Mouse (Mus musculus): ENCODE measurements around the gene Mylk4. TPM values are rescaled to one million over a fixed set of nuclear protein-coding genes. Genes with fewer than 3 reads are reported as not detected.

The Mylk4 gene
- 0.17 TPM in 1 of 2 replicates, not detected in the other for polyA plus RNA-seq (2016; fragmentation: Nextera tagmentation; extraction: Ambion mirVana)

GRCm38 (mm10) chr13:32783816-32784215 is at the start of gene Mylk4:
Gene Mylk4, minus strand, starts transcription at chr13:32783954.
- no peaks in the 10 kb centered on the region for H3K9me3 ChIP-seq
- H3K36me3 ChIP-seq: no peaks in the 10 kb centered on the region
- H3K4me2 ChIP-seq (replicated peaks): no peak within 1 kb of the TSS
- no peak within 1 kb of the TSS for H3K4me3 ChIP-seq
- H3K9ac ChIP-seq (replicated peaks): no peak within 1 kb of the TSS
- H3K27ac ChIP-seq (replicated peaks): no peak within 1 kb of the TSS
- no peaks in the 10 kb centered on the region for H3K4me1 ChIP-seq
- ATAC-seq (ENCODE audit: low FRiP score, low read depth): no peak
- 87% methylated on average over 8 of the region's 8 CpGs for WGBS
- H3K27me3 ChIP-seq: no peaks in the 10 kb centered on the region

GRCm38 (mm10) chr13:32833237-32833636 is 49.5 kb upstream of the Mylk4 start:
- ATAC-seq (ENCODE audit: low FRiP score, low read depth): no peak
- Histone ChIP-seq H3K36me3 (no peaks in the 10 kb centered on the region), H3K27me3 (no peaks in the 10 kb centered on the region; the same call in 1 of the 2 replicates), H3K4me2 (replicated peaks) (no peak overlapping the region), H3K4me1 (no peaks in the 10 kb centered on the region), H3K27ac (replicated peaks) (no peak overlapping the region), H3K9ac (replicated peaks) (no peak overlapping the region), H3K4me3 (no peak overlapping the region), H3K9me3 (no peaks in the 10 kb centered on the region)
- 79% methylated on average over 6 of the region's 6 CpGs for WGBS

- 75% methylated on average over 3 of the region's 3 CpGs for WGBS
- H3K36me3 ChIP-seq: no peaks in the 10 kb centered on the region
- H3K4me2 ChIP-seq (replicated peaks): no peak overlapping the region
- H3K9me3 ChIP-seq: no peaks in the 10 kb centered on the region
- H3K9ac ChIP-seq (replicated peaks): no peak overlapping the region
- H3K27me3 ChIP-seq: no peaks in the 10 kb centered on the region; the same call in 1 of the 2 replicates
- H3K27ac ChIP-seq (replicated peaks): no peak overlapping the region
- no peak for ATAC-seq (ENCODE audit: low FRiP score, low read depth)
- H3K4me3 ChIP-seq: no peak overlapping the region
- H3K4me1 ChIP-seq: no peaks in the 10 kb centered on the region
Measured at GRCm38 (mm10) chr13:32832776-32833175, 49.0 kb upstream of the Mylk4 start.

DNA sequence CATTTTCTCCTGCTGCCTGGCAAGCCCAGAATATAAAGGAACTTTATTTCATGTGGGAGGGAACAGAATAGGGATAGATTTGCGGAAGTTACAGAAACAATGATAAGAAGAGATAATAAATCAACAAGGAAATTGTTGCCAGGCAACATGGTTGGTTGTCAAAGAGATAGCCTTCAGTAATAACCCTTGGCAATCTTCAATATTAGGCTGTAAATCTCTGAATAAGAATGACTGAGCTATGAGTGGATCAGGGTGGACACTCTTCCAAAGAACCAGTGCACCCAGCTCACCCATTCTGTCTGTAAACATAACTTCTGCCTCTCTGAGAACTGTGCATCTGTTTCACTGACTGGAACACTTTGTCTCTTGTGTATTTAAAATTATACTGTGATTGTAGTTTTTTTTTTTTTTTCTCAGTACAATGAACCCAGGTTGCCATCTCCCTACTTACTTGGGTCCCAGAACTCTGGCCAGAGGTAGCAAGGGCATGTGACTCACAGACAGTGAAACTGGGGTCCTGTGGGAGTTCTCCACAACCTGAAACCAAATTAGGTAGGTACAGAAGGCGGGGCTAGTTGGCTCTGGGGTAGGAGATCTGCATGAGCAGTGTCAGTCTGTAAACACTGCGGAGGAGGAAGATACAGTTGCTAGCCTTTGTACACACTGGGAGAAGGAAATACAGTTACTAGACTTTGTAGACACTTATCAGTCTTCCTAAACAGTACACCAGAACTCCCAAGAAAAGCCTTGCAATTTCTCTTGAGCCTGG is 47.9 kb upstream of the Mylk4 start:
- H3K27ac ChIP-seq (replicated peaks): no peak overlapping the region
- ATAC-seq (ENCODE audit: low FRiP score, low read depth): no peak
- no peak overlapping the region for H3K4me3 ChIP-seq
- WGBS: 82% methylated on average over 3 of the region's 3 CpGs
- H3K36me3 ChIP-seq: no peaks in the 10 kb centered on the region
- no peak overlapping the region for H3K9ac ChIP-seq (replicated peaks)
- no peaks in the 10 kb centered on the region for H3K9me3 ChIP-seq
- H3K4me2 ChIP-seq (replicated peaks): no peak overlapping the region
- H3K4me1 ChIP-seq: no peaks in the 10 kb centered on the region
- no peaks in the 10 kb centered on the region; the same call in 1 of the 2 replicates for H3K27me3 ChIP-seq

DNA sequence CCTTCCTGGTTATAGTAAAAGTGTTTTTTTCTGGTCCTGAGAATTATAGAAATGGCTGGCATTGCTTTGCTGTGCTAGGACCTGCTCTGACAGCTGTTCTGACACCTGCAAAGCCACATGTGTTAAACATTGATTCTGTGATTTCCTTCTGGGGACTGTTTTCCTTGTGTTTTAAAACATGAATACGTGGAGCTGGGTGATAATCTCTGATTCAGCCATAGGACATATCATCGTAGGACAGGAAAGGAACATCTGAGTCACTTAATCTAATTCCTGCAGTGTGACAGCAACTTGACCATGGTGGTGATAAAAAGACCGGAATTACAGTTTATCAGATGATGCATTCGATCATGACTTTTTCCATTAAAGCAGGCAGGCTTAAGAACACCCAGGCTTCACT is 45.1 kb upstream of the Mylk4 start:
- H3K4me2 ChIP-seq (replicated peaks): no peak overlapping the region
- H3K27me3 ChIP-seq: no peaks in the 10 kb centered on the region
- no peak overlapping the region for H3K27ac ChIP-seq (replicated peaks)
- no peak for ATAC-seq (ENCODE audit: low FRiP score, low read depth)
- H3K9ac ChIP-seq (replicated peaks): no peak overlapping the region
- H3K9me3 ChIP-seq: no peaks in the 10 kb centered on the region
- H3K36me3 ChIP-seq: no peaks in the 10 kb centered on the region
- H3K4me3 ChIP-seq: no peak overlapping the region
- no peaks in the 10 kb centered on the region for H3K4me1 ChIP-seq
- WGBS: 91% methylated on average over 4 of the region's 4 CpGs

DNA sequence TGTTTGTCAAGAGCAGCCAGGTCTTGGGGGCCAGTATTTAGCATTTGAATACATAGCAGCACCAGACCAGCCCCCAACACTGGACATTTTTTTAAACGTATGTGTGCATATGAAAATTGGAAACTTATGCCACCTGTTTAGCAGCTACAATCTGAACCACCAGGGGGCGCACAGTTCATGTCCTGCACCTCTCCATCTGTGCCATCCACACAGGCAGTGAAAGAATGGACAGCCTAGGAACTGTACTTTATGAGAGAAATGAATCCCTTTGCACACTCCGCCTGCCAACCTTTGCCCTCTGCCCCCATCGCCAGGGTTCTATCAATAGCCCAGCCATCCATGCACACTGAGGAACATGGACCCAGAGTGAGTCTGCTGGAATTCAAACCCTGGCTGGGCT is 44.2 kb upstream of the Mylk4 start:
- Histone ChIP-seq H3K4me2 (replicated peaks) (no peak overlapping the region), H3K4me3 (no peak overlapping the region), H3K9ac (replicated peaks) (no peak overlapping the region), H3K36me3 (peaks cover 4% of the 10 kb centered on the region; the same call in 1 of the 2 replicates), H3K27ac (replicated peaks) (no peak overlapping the region), H3K9me3 (no peaks in the 10 kb centered on the region), H3K4me1 (no peaks in the 10 kb centered on the region), H3K27me3 (no peaks in the 10 kb centered on the region)
- ATAC-seq (ENCODE audit: low FRiP score, low read depth): peak; percentile 65; the same call in 1 of the 2 replicates
- WGBS: 61% methylated on average over 4 of the region's 4 CpGs

DNA sequence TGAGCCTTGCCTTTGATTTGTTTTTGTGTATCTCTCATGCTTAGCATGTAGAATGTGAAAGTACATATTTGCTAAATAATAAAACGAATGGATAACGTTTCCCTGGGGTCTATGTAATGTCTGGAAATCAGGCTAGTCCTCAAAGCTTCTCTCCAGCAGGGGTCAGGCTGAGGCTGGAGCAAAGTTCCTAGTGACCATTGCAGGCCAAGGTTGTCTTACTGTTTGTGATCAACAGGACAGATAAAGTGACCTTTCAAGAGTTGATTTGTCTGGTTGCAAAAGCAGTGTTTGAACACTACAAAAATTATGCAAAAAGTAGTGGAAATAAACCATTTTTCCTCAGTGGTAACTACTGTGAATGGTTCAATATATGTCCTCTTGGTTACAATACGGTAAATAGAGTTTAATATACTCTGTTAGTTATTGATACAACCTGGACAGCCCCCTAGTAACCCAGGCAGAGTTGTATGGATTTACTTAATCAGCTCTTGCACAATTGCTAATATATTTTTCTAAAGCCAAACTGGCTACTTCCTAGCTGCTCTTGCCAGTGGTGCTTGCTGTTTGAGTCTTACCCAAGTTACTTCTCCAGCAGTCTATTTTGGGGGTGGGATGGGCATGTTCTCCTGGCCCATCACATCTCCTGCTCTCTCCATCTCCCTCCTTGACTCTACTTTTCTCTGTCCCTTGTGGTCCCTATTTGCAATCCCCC is 43.5 kb upstream of the Mylk4 start:
- no peak overlapping the region for H3K4me2 ChIP-seq (replicated peaks)
- H3K27ac ChIP-seq (replicated peaks): no peak overlapping the region
- H3K9ac ChIP-seq (replicated peaks): no peak overlapping the region
- H3K36me3 ChIP-seq: peaks cover 4% of the 10 kb centered on the region; the same call in 1 of the 2 replicates
- no peak for ATAC-seq (ENCODE audit: low FRiP score, low read depth)
- no peaks in the 10 kb centered on the region for H3K27me3 ChIP-seq
- no peaks in the 10 kb centered on the region for H3K4me1 ChIP-seq
- H3K9me3 ChIP-seq: no peaks in the 10 kb centered on the region
- 76% methylated on average over 3 of the region's 3 CpGs for WGBS
- no peak overlapping the region for H3K4me3 ChIP-seq

DNA sequence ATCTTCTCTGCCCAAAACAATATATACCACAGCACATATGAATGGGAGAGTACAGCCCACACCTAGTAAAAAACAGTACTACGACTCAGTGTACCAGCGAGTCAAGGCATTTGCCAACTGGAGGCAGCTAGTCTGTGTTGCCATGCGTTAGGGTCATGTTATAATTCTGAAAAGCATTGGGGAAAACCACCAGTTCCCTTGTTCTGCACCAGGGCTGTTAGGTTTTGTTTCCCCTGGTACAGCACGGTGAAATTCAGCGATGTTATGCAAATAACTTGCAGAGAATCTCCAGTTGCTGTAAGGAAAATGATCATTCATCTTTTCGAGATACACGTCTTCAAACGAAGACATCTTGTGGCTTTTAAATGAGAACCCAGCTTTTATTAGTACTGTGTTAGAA is 41.8 kb upstream of the Mylk4 start:
- H3K9ac ChIP-seq (replicated peaks): no peak overlapping the region
- H3K27me3 ChIP-seq: no peaks in the 10 kb centered on the region
- H3K36me3 ChIP-seq: peaks cover 18% of the 10 kb centered on the region
- WGBS: 93% methylated on average over 8 of the region's 8 CpGs
- no peaks in the 10 kb centered on the region for H3K4me1 ChIP-seq
- no peak overlapping the region for H3K4me2 ChIP-seq (replicated peaks)
- H3K27ac ChIP-seq (replicated peaks): no peak overlapping the region
- no peak for ATAC-seq (ENCODE audit: low FRiP score, low read depth)
- H3K9me3 ChIP-seq: no peaks in the 10 kb centered on the region
- H3K4me3 ChIP-seq: no peak overlapping the region

DNA sequence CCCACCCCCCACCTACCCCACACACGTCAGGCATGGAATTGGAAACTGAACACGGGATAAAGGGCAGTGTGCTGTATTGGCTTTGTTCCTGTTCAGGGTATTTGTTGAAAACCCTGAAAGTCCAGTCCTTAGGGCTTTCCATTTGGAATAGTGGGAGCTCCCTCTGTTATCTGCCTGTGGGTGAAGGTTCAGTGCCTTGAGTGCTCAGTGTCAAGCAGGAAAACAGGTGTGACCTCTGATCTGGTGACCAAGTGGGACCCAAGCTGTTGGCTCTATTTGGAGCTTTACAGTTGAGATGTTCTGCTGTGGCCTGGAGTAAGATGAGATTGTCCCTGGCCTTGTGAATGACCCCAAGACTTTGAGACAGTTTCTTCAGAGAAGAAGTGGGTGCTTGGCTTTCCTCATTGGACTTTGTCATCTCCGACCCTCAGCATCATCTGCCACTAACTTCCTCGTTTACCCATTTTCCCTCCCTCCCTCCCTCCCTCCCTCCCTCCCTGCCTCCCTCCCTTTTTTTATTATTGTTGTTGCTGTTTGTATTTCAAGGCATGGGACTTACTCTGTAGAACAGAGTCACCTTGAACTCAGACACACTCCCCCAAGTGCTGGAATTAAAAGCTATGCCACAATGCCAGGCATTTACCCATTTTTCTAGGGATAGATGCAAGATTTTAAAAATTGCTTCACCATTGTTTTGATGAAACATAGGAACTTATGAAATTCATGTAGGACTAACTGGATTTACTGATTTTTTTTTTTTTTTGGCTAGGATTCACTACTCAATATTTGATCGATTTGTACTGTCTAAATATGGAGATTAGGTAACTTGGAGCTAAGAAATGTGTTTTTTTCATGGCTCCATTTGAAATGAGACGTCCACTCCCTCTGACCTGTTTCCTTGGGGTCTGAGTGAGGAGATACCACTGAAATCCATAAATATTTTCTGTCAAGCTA is 40.9 kb upstream of the Mylk4 start:
- ATAC-seq (ENCODE audit: low FRiP score, low read depth): no peak
- Histone ChIP-seq H3K4me2 (replicated peaks) (no peak overlapping the region), H3K9ac (replicated peaks) (no peak overlapping the region), H3K4me1 (no peaks in the 10 kb centered on the region), H3K27me3 (no peaks in the 10 kb centered on the region), H3K9me3 (no peaks in the 10 kb centered on the region), H3K27ac (replicated peaks) (no peak overlapping the region), H3K36me3 (peaks cover 27% of the 10 kb centered on the region), H3K4me3 (no peak overlapping the region)
- WGBS: 84% methylated on average over 6 of the region's 6 CpGs

DNA sequence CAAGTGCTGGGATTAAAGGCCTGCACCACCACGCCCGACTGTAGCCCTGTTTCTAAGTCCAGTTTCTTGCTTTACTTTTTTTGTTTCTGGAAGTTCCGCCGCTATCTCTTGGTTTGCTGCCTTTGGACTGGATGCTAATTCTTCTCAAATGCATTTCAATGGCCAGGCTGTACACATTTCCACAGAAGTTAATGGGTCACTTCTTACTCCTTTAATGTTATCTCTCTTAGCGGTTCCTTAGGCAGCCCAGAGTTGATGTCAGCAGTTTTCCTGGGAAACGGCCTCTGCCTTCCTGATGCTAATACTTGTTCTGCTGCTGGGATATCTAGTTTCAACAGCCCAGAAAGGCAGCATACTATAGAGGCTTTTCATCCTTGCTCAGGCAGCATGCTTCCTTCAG is 39.4 kb upstream of the Mylk4 start:
- H3K36me3 ChIP-seq: peaks cover 38% of the 10 kb centered on the region
- no peak overlapping the region for H3K9ac ChIP-seq (replicated peaks)
- H3K27ac ChIP-seq (replicated peaks): no peak overlapping the region
- H3K27me3 ChIP-seq: no peaks in the 10 kb centered on the region
- no peak overlapping the region for H3K4me2 ChIP-seq (replicated peaks)
- 86% methylated on average over 6 of the region's 6 CpGs for WGBS
- no peak for ATAC-seq (ENCODE audit: low FRiP score, low read depth)
- no peak overlapping the region for H3K4me3 ChIP-seq
- no peaks in the 10 kb centered on the region for H3K4me1 ChIP-seq
- H3K9me3 ChIP-seq: no peaks in the 10 kb centered on the region

DNA sequence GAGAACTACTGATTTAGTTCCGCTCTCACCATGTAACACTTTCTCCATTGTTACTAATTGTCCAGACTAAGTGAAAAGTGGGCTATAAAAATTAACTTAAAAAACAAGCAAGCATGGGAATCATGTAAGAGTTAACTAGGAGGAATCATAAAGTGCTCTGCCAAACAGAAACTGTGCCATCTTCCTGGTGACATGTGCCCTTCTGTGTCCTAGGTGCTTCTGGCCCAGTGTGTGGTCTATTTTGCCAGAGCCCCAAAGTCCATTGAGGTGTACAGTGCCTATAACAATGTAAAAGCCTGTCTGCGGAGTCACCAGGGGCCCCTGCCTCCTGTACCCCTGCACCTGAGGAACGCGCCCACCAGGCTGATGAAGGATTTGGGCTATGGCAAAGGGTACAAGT is 37.9 kb upstream of the Mylk4 start:
- H3K27me3 ChIP-seq: no peaks in the 10 kb centered on the region
- no peak for ATAC-seq (ENCODE audit: low FRiP score, low read depth)
- peaks cover 49% of the 10 kb centered on the region for H3K36me3 ChIP-seq
- H3K9ac ChIP-seq (replicated peaks): no peak overlapping the region
- H3K27ac ChIP-seq (replicated peaks): no peak overlapping the region
- no peak overlapping the region for H3K4me2 ChIP-seq (replicated peaks)
- no peaks in the 10 kb centered on the region for H3K4me1 ChIP-seq
- H3K9me3 ChIP-seq: no peaks in the 10 kb centered on the region
- H3K4me3 ChIP-seq: no peak overlapping the region
- 93% methylated on average over 4 of the region's 4 CpGs for WGBS
